Mouse (Mus musculus) right cerebral cortex, postnatal 14 days (tissue): ENCODE measurements around the gene Slc2a9.
A peak's percentile ranks its signal among the peaks of the same experiment; 100 is the strongest.

Experiments used
- DNase-seq: peaks from one replicate; pipeline ENCODE4 v3.0.0; 2022

The Slc2a9 gene

GRCm38 (mm10) chr5:38502992-38503391 lies at the start of gene Slc2a9:
Gene Slc2a9, minus strand, starts transcription at chr5:38503143.
- no peak for DNase-seq

GRCm38 (mm10) chr5:38552615-38553014 lies 49.7 kb upstream of the Slc2a9 start:
- DNase-seq = no peak

- DNase-seq = no peak
Observed at GRCm38 (mm10) chr5:38550221-38550768, 47.4 kb upstream of the Slc2a9 start.

GRCm38 (mm10) chr5:38549461-38549909 lies 46.5 kb upstream of the Slc2a9 start:
- no peak for DNase-seq

- peak; percentile 68 for DNase-seq
Observed at GRCm38 (mm10) chr5:38547375-38547774, 44.4 kb upstream of the Slc2a9 start.

- DNase-seq = no peak
Observed at GRCm38 (mm10) chr5:38544423-38545415, 41.8 kb upstream of the Slc2a9 start.

GRCm38 (mm10) chr5:38543496-38544217 lies 40.7 kb upstream of the Slc2a9 start:
- DNase-seq = no peak

GRCm38 (mm10) chr5:38541728-38542127 lies 38.8 kb upstream of the Slc2a9 start:
- no peak for DNase-seq

GRCm38 (mm10) chr5:38540898-38541297 lies 38.0 kb upstream of the Slc2a9 start:
- no peak for DNase-seq

GRCm38 (mm10) chr5:38538508-38538907 lies 35.6 kb upstream of the Slc2a9 start:
- DNase-seq = no peak

- DNase-seq = no peak
Observed at GRCm38 (mm10) chr5:38537845-38538244, 34.9 kb upstream of the Slc2a9 start.

- no peak for DNase-seq
Observed at GRCm38 (mm10) chr5:38536822-38537221, 33.9 kb upstream of the Slc2a9 start.

- DNase-seq = peak; percentile 24
Observed at GRCm38 (mm10) chr5:38532084-38532483, 29.1 kb upstream of the Slc2a9 start.

GRCm38 (mm10) chr5:38529724-38530428 lies 26.9 kb upstream of the Slc2a9 start:
- no peak for DNase-seq

- DNase-seq = no peak
Observed at GRCm38 (mm10) chr5:38522977-38523376, 20.0 kb upstream of the Slc2a9 start.

- no peak for DNase-seq
Observed at GRCm38 (mm10) chr5:38520838-38521237, 17.9 kb upstream of the Slc2a9 start.

- DNase-seq = peak; percentile 52
Observed at GRCm38 (mm10) chr5:38516267-38516666, 13.3 kb upstream of the Slc2a9 start.

- DNase-seq = no peak
Observed at GRCm38 (mm10) chr5:38512991-38513390, 10.0 kb upstream of the Slc2a9 start.

- DNase-seq = no peak
Observed at GRCm38 (mm10) chr5:38509568-38509967, 6.6 kb upstream of the Slc2a9 start.

- DNase-seq = no peak
Observed at GRCm38 (mm10) chr5:38505435-38505765, 2.5 kb upstream of the Slc2a9 start.

GRCm38 (mm10) chr5:38504747-38505434 lies 1.9 kb upstream of the Slc2a9 start:
- DNase-seq = no peak

- DNase-seq = no peak
Observed at GRCm38 (mm10) chr5:38504116-38504515, 1.2 kb upstream of the Slc2a9 start.
